Mouse (Mus musculus) kidney, postnatal 0 days (tissue): ENCODE data around the gene Cnot9. TPM values are rescaled to one million over a fixed set of nuclear protein-coding genes. Genes with fewer than 3 reads are reported as not detected.

Source experiments
- ATAC-seq: fragments of 200-750 bp; cut with Nextera tagmentation; replicated peaks from 2 replicates; pipeline ENCODE4 v1.8.0; 2017; ENCODE audit warnings: low read depth, moderate number of reproducible peaks, moderate TSS enrichment, moderate library complexity; ENCODE audit not compliant: low FRiP score
- DNase-seq: peaks from one replicate; pipeline ENCODE4 v3.0.0-alpha.2; 2016; ENCODE audit warnings: low spot score
- H3K27ac ChIP-seq: fragments of 300-500 bp; sonication (generic); 2 replicates; pipeline ENCODE4 v1.5.1; 2014; ENCODE audit warnings: mild to moderate bottlenecking
- H3K27me3 ChIP-seq: fragments of 300-500 bp; sonication (generic); 2 replicates; pipeline ENCODE4 v1.6.1; 2014; ENCODE audit warnings: low read length, mixed read lengths; ENCODE audit not compliant: insufficient read depth
- H3K36me3 ChIP-seq: fragments of 300-500 bp; sonication (generic); 2 replicates; pipeline ENCODE4 v1.6.1; 2014; ENCODE audit warnings: low read length, mixed read lengths; ENCODE audit not compliant: insufficient read depth
- H3K4me1 ChIP-seq: fragments of 300-500 bp; sonication (generic); replicated peaks from 2 replicates; pipeline ENCODE4 v1.6.1; 2014; ENCODE audit warnings: antibody characterized with exemption, low read length, mixed read lengths; ENCODE audit not compliant: insufficient read depth
- H3K4me2 ChIP-seq: fragments of 300-500 bp; sonication (generic); 2 replicates; pipeline ENCODE4 v1.6.1; 2014; ENCODE audit warnings: mild to moderate bottlenecking, low read length, moderate library complexity, mixed read lengths
- H3K4me3 ChIP-seq: fragments of 300-500 bp; sonication (generic); replicated peaks from 2 replicates; pipeline ENCODE4 v1.5.1; 2014; ENCODE audit warnings: low read depth, low read length
- H3K9ac ChIP-seq: fragments of 300-500 bp; sonication (generic); 2 replicates; pipeline ENCODE4 v1.6.1; 2014; ENCODE audit warnings: low read depth, low read length
- H3K9me3 ChIP-seq: fragments of 300-500 bp; sonication (generic); replicated peaks from 2 replicates; pipeline ENCODE4 v1.6.1; 2016; ENCODE audit warnings: low read length, inconsistent platforms, mixed read lengths
- CTCF ChIP-seq: IDR thresholded peaks from 2 replicates; pipeline ENCODE4 v1.5.1; 2016; ENCODE audit warnings: antibody characterized with exemption, low read depth, mild to moderate bottlenecking, moderate library complexity
- WGBS: fragments of 180-500 bp; shearing (Covaris S2); extraction: QIAGEN DNeasy Blood & Tissue Kit; methylation state at CpG from one replicate; pipeline ENCODE4 v1.1.7; 2014; 5-methylcytosine and 5-hydroxymethylcytosine counted together
- polyA plus RNA-seq: library from polyadenylated mRNA; unstranded; fragments of >200 nt; fragmentation: Nextera tagmentation; extraction: Ambion mirVana; gene quantifications from 2 replicates; pipeline ENCODE4 v1.2.1, GENCODE M21; 2015

Cnot9 gene
- 49.8 and 51.6 TPM in 2 replicates for polyA plus RNA-seq

DNA sequence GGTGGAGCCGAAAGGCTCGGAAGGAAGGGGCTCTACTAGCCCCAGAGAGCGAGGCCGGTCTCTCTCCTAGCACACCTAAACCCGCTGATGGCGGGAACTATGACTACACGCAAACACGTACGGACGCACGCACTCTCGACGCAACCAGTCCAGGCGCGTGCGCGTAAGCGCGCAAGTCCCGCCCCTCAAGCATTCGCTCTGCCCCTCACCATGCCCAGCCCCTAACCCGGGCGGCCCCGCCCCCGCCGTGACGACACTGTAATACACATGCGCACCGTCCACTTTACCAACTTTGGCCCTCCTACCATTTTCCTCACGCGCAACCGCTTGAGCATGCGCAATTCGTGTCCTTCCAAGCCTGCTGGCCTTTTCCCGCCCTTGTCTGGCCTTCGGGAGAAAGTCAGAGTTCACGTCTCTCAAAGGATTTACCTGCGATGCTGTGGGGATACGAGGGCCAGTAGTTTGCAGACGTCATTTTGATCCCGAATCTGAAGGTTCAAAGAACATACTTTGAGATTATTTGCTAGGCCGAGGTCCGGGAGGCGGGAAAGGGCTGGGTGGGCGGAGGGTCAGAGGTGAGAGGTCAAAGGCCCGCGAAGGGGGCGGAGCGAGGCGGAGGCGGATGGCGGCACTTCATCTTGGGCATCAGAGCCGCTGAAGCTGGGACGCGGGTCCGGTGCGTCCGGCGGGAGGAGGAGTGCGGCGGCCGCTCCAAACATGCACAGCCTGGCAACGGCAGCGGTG lies at the start of gene Cnot9:
Cnot9 (plus strand) TSS at position 338 of the 744 bp plus-strand sequence.
- H3K9ac ChIP-seq = peak within 1 kb of the TSS; percentile 85
- under 1% methylated on average over 63 of the region's 64 CpGs for WGBS
- TF ChIP-seq CTCF = no peak

DNA sequence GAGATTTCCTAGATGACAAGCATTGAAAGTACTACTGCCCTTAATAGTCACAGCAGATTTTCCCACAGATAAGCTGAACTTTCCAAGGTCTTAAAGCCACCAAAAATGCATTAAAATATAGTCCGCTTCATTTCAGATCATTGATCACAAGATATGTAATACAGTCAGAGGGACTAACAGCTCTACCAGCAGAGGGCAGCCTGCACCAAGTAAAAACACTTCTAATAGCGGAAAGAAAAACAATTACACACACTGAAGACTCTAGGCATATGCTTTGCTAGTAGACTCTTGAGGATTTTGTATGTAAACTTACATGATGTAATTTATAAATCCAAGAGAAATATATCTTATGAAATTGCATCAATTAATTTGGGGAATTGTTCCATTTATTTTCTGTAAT lies 45.6 kb upstream of the Cnot9 start:
- peak; percentile 76 for TF ChIP-seq CTCF
- ATAC-seq = no peak
- no peak overlapping the region for H3K4me2 ChIP-seq
- peaks cover 28% of the 10 kb centered on the region for H3K36me3 ChIP-seq
- H3K27ac ChIP-seq = no peak overlapping the region
- H3K4me3 ChIP-seq = no peak overlapping the region
- peak; percentile 66 for DNase-seq
- no peaks in the 10 kb centered on the region for H3K9me3 ChIP-seq
- H3K9ac ChIP-seq = no peak overlapping the region
- H3K27me3 ChIP-seq = no peaks in the 10 kb centered on the region
- 57% methylated on average over 2 of the region's 2 CpGs for WGBS
- no peaks in the 10 kb centered on the region for H3K4me1 ChIP-seq

More for the DNA sequence above, at the start of gene Cnot9:
- H3K9me3 ChIP-seq = no peaks in the 10 kb centered on the region
- no peaks in the 10 kb centered on the region; the same call in 1 of the 2 replicates for H3K4me1 ChIP-seq
- no peaks in the 10 kb centered on the region for H3K27me3 ChIP-seq
- peak within 1 kb of the TSS; percentile 95 for H3K27ac ChIP-seq
- H3K4me2 ChIP-seq = peak within 1 kb of the TSS; percentile 80
- DNase-seq = peak; percentile 99
- H3K36me3 ChIP-seq = no peaks in the 10 kb centered on the region
- peak within 1 kb of the TSS; percentile 75 for H3K4me3 ChIP-seq
- ATAC-seq = peak; percentile 99

DNA sequence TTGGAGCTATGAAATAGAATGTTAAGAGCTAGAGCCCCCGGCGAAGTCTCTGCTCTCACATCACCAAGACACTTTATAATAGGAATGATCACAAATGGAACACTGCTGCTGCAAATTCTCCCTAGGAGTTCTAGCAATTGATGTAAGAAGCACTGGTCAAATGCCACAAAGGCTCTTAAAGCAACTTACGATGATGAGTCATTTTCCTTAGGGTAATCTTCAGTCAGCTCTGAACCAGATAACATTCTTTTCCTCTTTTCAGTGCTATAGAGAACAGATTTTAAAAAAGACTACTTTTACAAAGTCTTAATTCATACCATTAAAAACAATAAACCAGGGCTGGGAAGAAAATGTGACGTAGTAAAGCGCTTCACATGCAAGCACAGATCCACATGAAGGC lies 20.1 kb upstream of the Cnot9 start:
- Histone ChIP-seq H3K27ac (no peak overlapping the region), H3K4me2 (no peak overlapping the region), H3K27me3 (no peaks in the 10 kb centered on the region), H3K36me3 (peaks cover 41% of the 10 kb centered on the region), H3K4me3 (no peak overlapping the region), H3K9ac (no peak overlapping the region), H3K4me1 (no peaks in the 10 kb centered on the region), H3K9me3 (no peaks in the 10 kb centered on the region)
- ATAC-seq (no peak), DNase-seq (no peak)
- TF ChIP-seq CTCF = no peak
- WGBS = 97% methylated on average over 5 of the region's 5 CpGs

DNA sequence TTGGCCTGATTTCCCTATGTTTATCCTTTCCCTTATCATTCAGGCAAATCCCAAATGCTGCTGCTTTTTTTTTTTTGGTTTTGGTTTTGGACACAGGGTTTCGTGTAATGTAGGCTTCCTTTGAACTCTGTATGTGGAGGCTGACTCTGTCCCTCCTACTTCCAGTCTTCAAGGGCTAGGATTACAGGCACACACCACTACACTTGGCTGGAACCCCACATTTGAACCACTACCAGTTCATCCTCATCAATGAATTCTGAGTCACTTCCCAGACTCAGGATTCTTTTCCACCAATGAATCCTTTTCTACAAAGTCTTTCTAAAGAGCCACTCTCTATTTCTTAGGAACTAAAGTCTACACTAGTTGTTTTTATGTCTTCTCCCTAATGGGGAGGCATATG lies 4.8 kb upstream of the Cnot9 start:
- no peak for DNase-seq
- no peak for ATAC-seq
- 55% methylated on average over 1 of the region's 1 CpGs for WGBS
- no peak overlapping the region for H3K4me2 ChIP-seq
- no peaks in the 10 kb centered on the region for H3K36me3 ChIP-seq
- H3K4me1 ChIP-seq = no peaks in the 10 kb centered on the region
- peak overlapping the region; percentile 22; the same call in 1 of the 2 replicates for H3K27ac ChIP-seq
- H3K4me3 ChIP-seq = no peak overlapping the region
- H3K27me3 ChIP-seq = no peaks in the 10 kb centered on the region
- no peak for TF ChIP-seq CTCF
- no peak overlapping the region for H3K9ac ChIP-seq
- H3K9me3 ChIP-seq = no peaks in the 10 kb centered on the region

DNA sequence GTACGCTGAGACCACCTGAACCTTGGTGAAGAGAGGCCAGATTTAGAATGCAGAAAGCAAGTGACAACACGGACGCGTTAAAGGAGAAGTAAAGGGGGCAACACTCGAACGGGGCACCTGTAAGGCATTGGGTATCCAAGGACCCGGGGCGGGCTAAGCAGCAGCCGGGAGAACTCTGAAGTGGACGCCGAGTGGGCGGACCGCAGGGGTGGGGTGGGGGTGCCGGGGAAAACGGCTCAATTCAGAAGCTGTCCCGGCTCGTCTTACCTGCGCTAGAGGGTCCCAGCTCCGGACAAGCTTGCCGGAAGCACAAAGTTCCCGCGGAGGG lies 501 bp upstream of the Cnot9 start:
- no peak for ATAC-seq
- Histone ChIP-seq H3K4me1 (no peaks in the 10 kb centered on the region; the same call in 1 of the 2 replicates), H3K4me3 (peak overlapping the region; percentile 75), H3K36me3 (no peaks in the 10 kb centered on the region), H3K27ac (peak overlapping the region; percentile 65), H3K4me2 (peak overlapping the region; percentile 72), H3K9ac (peak overlapping the region; percentile 61; the same call in 1 of the 2 replicates), H3K9me3 (no peaks in the 10 kb centered on the region), H3K27me3 (no peaks in the 10 kb centered on the region)
- DNase-seq = no peak
- TF ChIP-seq CTCF = no peak
- under 1% methylated on average over 22 of the region's 22 CpGs for WGBS

DNA sequence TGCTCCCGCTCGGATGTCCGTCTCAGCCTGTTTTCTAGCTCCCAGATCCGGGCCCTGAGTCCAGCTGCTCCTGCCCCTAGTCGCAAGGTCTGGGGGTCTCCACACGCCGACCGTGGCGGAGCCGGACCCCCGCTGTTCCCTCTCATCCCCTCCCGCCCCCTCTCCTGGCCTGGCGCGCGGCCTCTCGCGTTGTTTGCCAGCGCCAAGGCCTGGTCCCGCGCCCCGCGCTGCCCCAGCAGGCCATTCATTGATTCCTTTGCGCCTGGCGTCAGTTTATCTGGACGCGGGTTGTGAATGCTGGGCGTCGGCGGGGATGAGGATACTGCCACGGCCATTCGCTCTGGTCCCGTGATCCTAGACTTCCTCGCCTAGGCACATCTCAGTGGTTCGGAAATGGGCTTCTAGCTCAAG lies 618 bp downstream of the Cnot9 start:
- no peaks in the 10 kb centered on the region for H3K36me3 ChIP-seq
- no peaks in the 10 kb centered on the region for H3K9me3 ChIP-seq
- H3K27me3 ChIP-seq = no peaks in the 10 kb centered on the region
- ATAC-seq (peak; percentile 42), DNase-seq (peak; percentile 71)
- H3K4me3 ChIP-seq = peak overlapping the region; percentile 75
- H3K4me2 ChIP-seq = peak overlapping the region; percentile 80
- H3K4me1 ChIP-seq = no peaks in the 10 kb centered on the region; the same call in 1 of the 2 replicates
- H3K9ac ChIP-seq = peak overlapping the region; percentile 85
- no peak for TF ChIP-seq CTCF
- WGBS = under 1% methylated on average over 33 of the region's 34 CpGs
- peak overlapping the region; percentile 95 for H3K27ac ChIP-seq
